Mouse (Mus musculus): Measurements from ENCODE around the gene Grm3.

DNA sequence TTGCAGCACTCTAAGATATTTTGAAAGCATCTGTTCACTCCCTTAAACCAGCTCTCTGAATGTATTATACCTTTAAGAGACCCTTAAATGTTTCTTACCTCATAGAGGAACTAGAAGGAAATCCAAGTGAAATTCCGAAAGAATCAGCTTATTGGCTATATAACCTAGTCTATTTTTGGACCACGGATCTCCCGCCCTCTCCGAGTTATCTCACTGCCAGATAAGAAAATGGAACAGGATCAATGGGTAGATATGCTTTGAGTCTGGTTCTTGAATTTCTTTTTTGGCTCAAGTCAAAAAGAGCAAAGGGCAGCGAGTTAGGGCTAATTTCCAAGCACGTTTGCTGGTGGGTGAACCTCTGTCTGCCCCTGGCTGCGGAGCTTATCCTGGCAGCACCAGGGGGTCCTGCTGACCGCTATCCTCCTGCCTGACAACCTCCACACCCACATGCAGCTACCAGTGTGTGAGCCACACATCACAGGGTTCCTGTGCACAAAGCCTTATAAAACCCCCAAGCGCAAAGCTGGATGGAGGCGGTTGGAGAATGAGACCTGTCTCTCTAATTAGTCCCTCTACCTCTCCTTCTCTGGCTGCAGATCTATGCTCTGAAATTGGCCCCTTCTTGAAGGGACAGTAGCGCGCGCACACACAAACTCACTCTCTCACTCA lies 549 bp downstream of the Grm3 start:
- TF ChIP-seq POLR2A (IDR thresholded peaks at IDR 0.05; ENCODE audit: low read depth, low read length) (no peak), CTCF (IDR thresholded peaks at IDR 0.05; ENCODE audit: extremely low read depth, insufficient read length, insufficient replicate concordance, low read depth, low read length) (no peak)

Measured in small intestine, adult 2 months (tissue).